Mouse (Mus musculus): ENCODE measurements at regions not wholly inside any gene's neighbourhood (a gene's known extent, or its start where the extent isn't known, plus 50 kb on each side); places are given as distances from the start of the nearest gene placed in this dataset.
A peak's percentile ranks its signal among the peaks of the same experiment; 100 is the strongest.

DNA sequence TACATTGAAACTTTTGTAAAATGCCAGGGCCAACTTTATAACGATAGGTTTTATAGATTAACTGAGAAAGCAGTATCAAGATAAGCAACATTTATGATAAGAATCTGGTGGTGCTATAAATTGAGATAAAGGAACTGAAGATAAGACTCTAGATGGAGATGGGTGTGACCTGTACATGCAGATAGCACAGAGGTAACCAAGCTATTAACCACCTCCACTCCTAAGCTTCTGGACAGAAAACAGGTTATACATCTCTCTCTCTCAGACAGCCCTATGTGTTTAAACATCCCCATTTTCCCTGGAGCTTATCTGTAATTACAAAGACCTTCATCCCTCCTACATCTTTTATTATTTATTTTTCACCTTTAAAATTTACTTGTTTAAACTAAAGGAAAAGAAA, 590.5 kb upstream of the Nrg3 start:
- H3K9me3 ChIP-seq (ENCODE audit: low read length) = no peaks in the 10 kb centered on the region
- DNase-seq (ENCODE audit: low spot score) (no peak), ATAC-seq (no peak)
- no peak overlapping the region for H3K9ac ChIP-seq (replicated peaks; ENCODE audit: low read length)
- H3K4me2 ChIP-seq (ENCODE audit: low read depth, low read length) = no peak overlapping the region
- no peak overlapping the region for H3K4me3 ChIP-seq (ENCODE audit: low read length)
- WGBS = 98% methylated on average over 1 of the region's 1 CpGs
- no peaks in the 10 kb centered on the region for H3K36me3 ChIP-seq (ENCODE audit: insufficient read depth, low read length)
- no peaks in the 10 kb centered on the region for H3K27me3 ChIP-seq (ENCODE audit: insufficient read depth, low read length)
- no peaks in the 10 kb centered on the region for H3K4me1 ChIP-seq (ENCODE audit: insufficient read depth, low read length)
- no peak for TF ChIP-seq CTCF (IDR thresholded peaks at IDR 0.05; ENCODE audit: low read depth)
- no peak overlapping the region for H3K27ac ChIP-seq

DNA sequence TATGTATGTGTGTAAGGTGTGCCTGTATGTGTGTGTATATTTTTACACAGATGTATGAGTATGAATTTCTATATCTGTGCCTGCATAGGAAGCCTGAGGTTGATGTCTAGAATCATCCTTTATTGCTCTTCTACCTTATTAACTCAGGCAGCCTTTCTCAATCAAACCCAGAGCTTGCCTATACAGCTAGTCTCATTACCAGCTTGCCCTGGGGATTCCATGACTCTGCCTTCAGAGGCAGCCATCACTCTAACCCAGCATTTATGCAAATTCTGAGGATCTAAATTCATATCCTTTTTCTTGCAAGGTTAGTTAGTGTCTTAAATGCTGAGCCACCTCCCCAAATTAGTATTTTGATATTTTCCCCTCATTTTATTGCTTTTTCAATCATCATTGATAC, 569.0 kb upstream of the Nrg3 start:
- Histone ChIP-seq H3K27ac (no peak overlapping the region), H3K4me1 (ENCODE audit: insufficient read depth, low read length) (no peaks in the 10 kb centered on the region), H3K9me3 (ENCODE audit: low read length) (no peaks in the 10 kb centered on the region), H3K4me3 (ENCODE audit: low read length) (no peak overlapping the region), H3K27me3 (ENCODE audit: insufficient read depth, low read length) (no peaks in the 10 kb centered on the region), H3K4me2 (ENCODE audit: low read depth, low read length) (no peak overlapping the region), H3K9ac (replicated peaks; ENCODE audit: low read length) (no peak overlapping the region), H3K36me3 (ENCODE audit: insufficient read depth, low read length) (no peaks in the 10 kb centered on the region)
- TF ChIP-seq CTCF (IDR thresholded peaks at IDR 0.05; ENCODE audit: low read depth) = no peak
- no peak for ATAC-seq
- no peak for DNase-seq (ENCODE audit: low spot score)

DNA sequence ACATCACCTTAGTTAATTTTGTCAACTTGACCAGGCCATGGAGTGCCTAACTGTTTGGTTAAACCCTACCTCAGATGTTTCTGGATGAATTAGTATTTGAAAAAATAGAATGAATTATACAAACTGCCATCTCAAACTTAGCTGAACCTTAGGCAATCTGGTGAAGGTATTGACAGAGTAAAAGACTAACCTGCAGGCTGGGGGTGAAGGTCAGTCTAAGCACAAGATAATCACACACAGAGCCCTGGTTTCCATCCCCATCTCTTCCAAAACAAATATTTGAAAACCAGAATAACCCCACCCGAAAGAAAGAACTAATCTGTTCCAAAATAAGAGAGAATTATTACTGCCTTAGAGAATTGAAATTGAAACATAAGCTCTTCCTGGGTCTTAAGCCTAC, 563.3 kb upstream of the Nrg3 start:
- Histone ChIP-seq H3K4me1 (ENCODE audit: insufficient read depth, low read length) (no peaks in the 10 kb centered on the region), H3K9me3 (ENCODE audit: low read length) (no peaks in the 10 kb centered on the region), H3K27me3 (ENCODE audit: insufficient read depth, low read length) (no peaks in the 10 kb centered on the region), H3K36me3 (ENCODE audit: insufficient read depth, low read length) (no peaks in the 10 kb centered on the region), H3K4me2 (ENCODE audit: low read depth, low read length) (no peak overlapping the region), H3K27ac (no peak overlapping the region), H3K4me3 (ENCODE audit: low read length) (no peak overlapping the region), H3K9ac (replicated peaks; ENCODE audit: low read length) (no peak overlapping the region)
- 70% methylated on average over 1 of the region's 1 CpGs for WGBS
- ATAC-seq = no peak
- DNase-seq (ENCODE audit: low spot score) = no peak
- TF ChIP-seq CTCF (IDR thresholded peaks at IDR 0.05; ENCODE audit: low read depth) = no peak

DNA sequence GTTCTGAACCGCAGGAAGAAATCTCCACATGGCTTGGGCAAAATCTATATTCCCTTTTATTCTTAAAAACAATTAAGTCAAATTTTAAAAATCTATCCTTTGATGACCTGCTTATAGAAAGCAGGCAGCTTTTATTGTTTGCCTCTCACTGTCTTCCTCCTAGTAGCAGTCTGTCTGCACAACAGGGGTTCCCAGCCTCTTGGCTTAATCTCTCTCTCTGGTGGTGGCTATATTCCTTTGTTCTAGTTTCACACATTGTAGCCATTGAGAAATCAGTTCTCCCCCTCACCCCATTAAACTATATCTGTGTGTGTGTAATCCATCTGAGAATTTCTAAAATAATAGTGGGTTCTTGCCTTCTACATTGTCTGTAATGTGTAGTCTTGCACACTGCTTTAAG, 542.4 kb upstream of the Nrg3 start:
- no peak overlapping the region for H3K9ac ChIP-seq (replicated peaks; ENCODE audit: low read length)
- H3K4me2 ChIP-seq (ENCODE audit: low read depth, low read length) = no peak overlapping the region
- H3K4me1 ChIP-seq (ENCODE audit: insufficient read depth, low read length) = no peaks in the 10 kb centered on the region
- ATAC-seq = no peak
- peak; percentile 4 for DNase-seq (ENCODE audit: low spot score)
- H3K36me3 ChIP-seq (ENCODE audit: insufficient read depth, low read length) = no peaks in the 10 kb centered on the region
- no peak for TF ChIP-seq CTCF (IDR thresholded peaks at IDR 0.05; ENCODE audit: low read depth)
- WGBS = 56% methylated on average over 1 of the region's 1 CpGs
- H3K27me3 ChIP-seq (ENCODE audit: insufficient read depth, low read length) = no peaks in the 10 kb centered on the region
- H3K27ac ChIP-seq = no peak overlapping the region
- H3K4me3 ChIP-seq (ENCODE audit: low read length) = no peak overlapping the region
- H3K9me3 ChIP-seq (ENCODE audit: low read length) = no peaks in the 10 kb centered on the region

DNA sequence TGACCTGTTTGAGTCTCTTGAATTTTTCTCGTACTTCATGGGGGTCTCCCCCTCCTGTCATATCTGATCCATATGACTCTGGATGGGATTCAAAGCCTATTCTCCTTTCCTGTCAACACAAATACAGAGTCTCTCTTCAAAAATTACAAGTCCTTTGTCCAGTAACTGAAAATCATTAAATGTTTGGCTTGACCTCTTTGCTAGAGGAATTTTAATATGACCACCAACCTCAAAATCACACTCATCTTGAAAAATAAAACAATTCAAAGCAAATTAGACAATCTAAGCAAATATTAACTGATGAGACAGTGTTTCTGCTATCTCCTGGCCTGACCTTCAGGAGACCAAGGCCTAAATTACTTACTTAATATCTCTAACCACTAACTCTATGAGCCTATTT, 541.8 kb upstream of the Nrg3 start:
- Histone ChIP-seq H3K4me3 (ENCODE audit: low read length) (no peak overlapping the region), H3K27ac (no peak overlapping the region), H3K4me2 (ENCODE audit: low read depth, low read length) (no peak overlapping the region), H3K9me3 (ENCODE audit: low read length) (no peaks in the 10 kb centered on the region), H3K27me3 (ENCODE audit: insufficient read depth, low read length) (no peaks in the 10 kb centered on the region), H3K9ac (replicated peaks; ENCODE audit: low read length) (no peak overlapping the region), H3K36me3 (ENCODE audit: insufficient read depth, low read length) (no peaks in the 10 kb centered on the region), H3K4me1 (ENCODE audit: insufficient read depth, low read length) (no peaks in the 10 kb centered on the region)
- no peak for ATAC-seq
- DNase-seq (ENCODE audit: low spot score) = no peak
- TF ChIP-seq CTCF (IDR thresholded peaks at IDR 0.05; ENCODE audit: low read depth) = no peak
- 51% methylated on average over 1 of the region's 1 CpGs for WGBS

DNA sequence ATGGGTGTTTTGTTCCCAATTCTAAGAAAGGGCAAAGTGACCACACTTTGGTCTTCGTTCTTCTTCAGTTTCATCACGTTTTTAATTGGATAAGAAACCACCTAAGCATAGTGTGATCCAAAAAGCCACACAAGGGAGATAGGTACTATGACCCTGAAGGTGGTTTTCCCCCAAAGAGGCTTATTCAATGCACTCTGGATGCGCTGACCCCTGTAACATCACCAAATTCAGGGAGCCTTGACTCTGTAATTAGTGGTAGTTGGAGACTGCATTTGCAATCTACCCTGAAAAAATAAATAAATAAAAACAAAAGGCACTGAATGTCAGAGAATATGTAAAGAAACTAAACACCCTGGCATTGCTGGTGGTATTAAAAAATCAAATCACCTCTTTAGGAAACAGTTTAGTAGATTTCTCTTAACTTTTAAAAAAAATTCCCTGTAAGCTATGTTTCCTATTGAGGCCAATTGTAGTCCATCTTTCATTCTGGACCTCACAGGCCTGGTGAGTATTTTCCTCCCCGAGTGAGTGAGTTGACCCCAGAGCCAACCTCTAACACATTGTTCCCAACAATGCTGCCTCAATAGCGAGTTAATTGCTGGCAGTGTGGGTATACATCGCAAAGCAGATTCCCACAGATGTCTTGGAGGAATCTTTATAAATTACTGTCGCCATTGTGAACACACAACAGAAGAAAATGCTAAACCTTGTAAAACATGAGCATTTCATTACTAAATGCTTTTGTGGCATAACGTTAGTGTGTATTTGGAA, 537.1 kb upstream of the Nrg3 start:
- ATAC-seq = no peak
- WGBS = 31% methylated on average over 8 of the region's 8 CpGs

More for the DNA sequence above, 537.1 kb upstream of the Nrg3 start:
- no peak overlapping the region for H3K9ac ChIP-seq (replicated peaks; ENCODE audit: low read length)
- DNase-seq (ENCODE audit: low spot score) = no peak
- no peaks in the 10 kb centered on the region for H3K9me3 ChIP-seq (ENCODE audit: low read length)
- H3K4me1 ChIP-seq (ENCODE audit: insufficient read depth, low read length) = no peaks in the 10 kb centered on the region
- no peak overlapping the region for H3K27ac ChIP-seq
- no peak overlapping the region for H3K4me3 ChIP-seq (ENCODE audit: low read length)
- no peaks in the 10 kb centered on the region for H3K27me3 ChIP-seq (ENCODE audit: insufficient read depth, low read length)
- H3K36me3 ChIP-seq (ENCODE audit: insufficient read depth, low read length) = no peaks in the 10 kb centered on the region
- TF ChIP-seq CTCF (IDR thresholded peaks at IDR 0.05; ENCODE audit: low read depth) = no peak
- peak overlapping the region; percentile 10; the same call in 1 of the 2 replicates for H3K4me2 ChIP-seq (ENCODE audit: low read depth, low read length)
